Mouse (Mus musculus): Measurements from ENCODE around the gene Tmco1. TPM values are rescaled to one million over a fixed set of nuclear protein-coding genes. Genes with fewer than 3 reads are reported as not detected.

Tmco1 gene
- polyA plus RNA-seq, 1 experiment from 2014 or later, result 95.3 TPM

DNA sequence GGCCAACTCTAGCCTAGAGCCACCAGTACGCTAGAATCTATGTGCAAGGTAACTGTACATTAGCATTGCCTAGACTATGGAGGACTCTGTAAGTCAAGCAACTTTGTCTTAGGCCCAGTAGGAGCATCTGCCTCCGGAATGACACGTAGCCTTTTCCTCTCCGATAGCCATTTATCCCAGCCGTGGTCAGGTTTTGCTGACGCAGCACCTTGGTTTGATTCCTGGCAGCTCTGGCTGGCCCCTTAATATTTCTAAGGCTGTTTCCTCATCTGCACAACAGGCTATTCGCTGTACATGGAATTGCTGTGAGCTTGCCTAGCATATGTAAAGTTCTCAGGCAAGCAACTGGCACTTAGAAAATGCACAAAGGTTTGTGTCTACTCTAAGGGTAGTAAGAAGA lies 64.6 kb downstream of the Tmco1 start:
- Histone ChIP-seq H3K27ac (ENCODE audit: low read depth, low read length) (no peak overlapping the region), H3K9me3 (ENCODE audit: control insufficient read depth) (no peaks in the 10 kb centered on the region), H3K36me3 (ENCODE audit: control insufficient read depth, insufficient read depth) (peaks cover 45% of the 10 kb centered on the region), H3K9ac (ENCODE audit: low read depth, low read length) (no peak overlapping the region), H3K4me3 (ENCODE audit: low read depth, low read length) (no peak overlapping the region), H3K4me1 (replicated peaks; ENCODE audit: control insufficient read depth, insufficient read depth, low read length) (0 out of 2 replicates have a peak, but pooled peaks cover 4% of the 10 kb centered on the region), H3K4me2 (replicated peaks; ENCODE audit: low read depth) (no peak overlapping the region), H3K27me3 (replicated peaks; ENCODE audit: control insufficient read depth, insufficient read depth, low read length) (no peaks in the 10 kb centered on the region)
- no peak for TF ChIP-seq CTCF (IDR thresholded peaks at IDR 0.05; ENCODE audit: low read depth)
- ATAC-seq, result no peak
- WGBS, result 94% methylated on average over 7 of the region's 7 CpGs

DNA sequence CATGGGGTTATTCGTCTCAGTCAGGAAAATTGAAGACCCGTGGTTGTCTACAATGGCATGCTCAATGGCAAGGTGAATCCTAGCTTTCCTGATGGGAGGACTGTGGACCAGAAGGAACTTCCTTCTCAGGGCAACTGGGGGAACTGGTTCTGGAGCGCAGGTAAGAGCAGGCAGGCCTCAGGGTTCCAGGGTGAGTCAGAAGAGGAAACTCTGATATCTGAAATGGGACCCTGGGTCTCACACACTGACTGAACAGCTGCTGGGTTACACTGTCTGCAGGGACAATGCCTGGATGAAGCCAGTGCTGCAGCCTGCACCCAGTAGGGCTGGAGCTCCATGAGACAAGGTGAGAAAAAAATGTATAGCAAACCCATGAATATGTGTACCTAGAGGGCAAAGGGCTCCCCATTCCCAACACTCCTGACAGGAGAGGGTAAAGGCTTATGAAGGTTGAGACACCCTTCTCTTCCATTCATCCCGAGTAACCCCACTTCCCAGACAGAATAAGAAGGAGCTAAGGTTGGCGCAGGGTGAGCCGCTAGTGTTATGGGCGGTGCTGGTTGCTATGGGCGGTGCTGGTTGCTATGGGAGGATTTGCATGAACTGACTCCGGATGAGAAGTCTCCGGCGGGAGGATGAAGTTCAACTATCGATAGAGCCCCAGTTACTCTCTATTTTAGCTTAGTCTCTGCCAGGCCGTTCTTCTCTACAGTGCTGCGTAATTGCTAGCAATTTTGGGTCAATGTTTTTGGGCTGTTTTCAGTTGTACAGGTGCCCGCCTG lies 66.0 kb downstream of the Tmco1 start:
- Histone ChIP-seq H3K9ac (ENCODE audit: low read depth, low read length) (no peak overlapping the region), H3K27me3 (replicated peaks; ENCODE audit: control insufficient read depth, insufficient read depth, low read length) (no peaks in the 10 kb centered on the region), H3K36me3 (ENCODE audit: control insufficient read depth, insufficient read depth) (peaks cover 39% of the 10 kb centered on the region), H3K4me1 (replicated peaks; ENCODE audit: control insufficient read depth, insufficient read depth, low read length) (0 out of 2 replicates have a peak, but pooled peaks cover 4% of the 10 kb centered on the region), H3K4me3 (ENCODE audit: low read depth, low read length) (no peak overlapping the region), H3K9me3 (ENCODE audit: control insufficient read depth) (no peaks in the 10 kb centered on the region), H3K4me2 (replicated peaks; ENCODE audit: low read depth) (peak overlapping the region; percentile 48), H3K27ac (ENCODE audit: low read depth, low read length) (no peak overlapping the region)
- TF ChIP-seq CTCF (IDR thresholded peaks at IDR 0.05; ENCODE audit: low read depth), result no peak
- peak; percentile 74 for ATAC-seq
- 20% methylated on average over 15 of the region's 15 CpGs for WGBS

DNA sequence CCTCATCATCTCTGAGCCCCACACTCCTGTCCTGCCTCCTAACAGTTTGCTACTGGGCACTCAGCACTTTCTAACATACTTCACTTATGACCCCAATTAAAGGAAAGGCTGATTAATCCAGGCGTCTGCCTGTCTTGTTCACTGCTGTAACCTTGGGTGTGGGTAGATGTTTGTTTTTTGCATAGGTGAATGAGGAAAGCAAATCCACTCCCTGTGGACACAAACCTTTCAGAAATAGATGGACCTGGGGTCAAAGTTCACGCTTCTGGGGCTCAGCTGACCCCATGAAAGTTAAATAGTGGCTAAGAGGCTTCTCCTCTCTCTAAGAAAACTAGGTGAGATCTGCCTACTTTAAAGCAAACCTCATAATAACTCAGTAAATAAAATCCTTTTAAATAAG lies 66.8 kb downstream of the Tmco1 start:
- peak overlapping the region; percentile 42; the same call in 1 of the 2 replicates for H3K27ac ChIP-seq (ENCODE audit: low read depth, low read length)
- no peak for TF ChIP-seq CTCF (IDR thresholded peaks at IDR 0.05; ENCODE audit: low read depth)
- H3K4me1 ChIP-seq (replicated peaks; ENCODE audit: control insufficient read depth, insufficient read depth, low read length), result 0 out of 2 replicates have a peak, but pooled peaks cover 4% of the 10 kb centered on the region
- H3K4me2 ChIP-seq (replicated peaks; ENCODE audit: low read depth), result peak overlapping the region; percentile 48
- 33% methylated on average over 2 of the region's 2 CpGs for WGBS
- H3K36me3 ChIP-seq (ENCODE audit: control insufficient read depth, insufficient read depth), result peaks cover 37% of the 10 kb centered on the region
- no peaks in the 10 kb centered on the region for H3K9me3 ChIP-seq (ENCODE audit: control insufficient read depth)
- no peaks in the 10 kb centered on the region for H3K27me3 ChIP-seq (replicated peaks; ENCODE audit: control insufficient read depth, insufficient read depth, low read length)
- no peak overlapping the region for H3K9ac ChIP-seq (ENCODE audit: low read depth, low read length)
- H3K4me3 ChIP-seq (ENCODE audit: low read depth, low read length), result no peak overlapping the region
- ATAC-seq, result no peak; the same call in 1 of the 2 replicates

- H3K27ac ChIP-seq (ENCODE audit: low read depth, low read length), result peak overlapping the region; percentile 77
- peak; percentile 52 for TF ChIP-seq CTCF (IDR thresholded peaks at IDR 0.05; ENCODE audit: low read depth)
- peaks cover 25% of the 10 kb centered on the region for H3K36me3 ChIP-seq (ENCODE audit: control insufficient read depth, insufficient read depth)
- no peaks in the 10 kb centered on the region for H3K27me3 ChIP-seq (replicated peaks; ENCODE audit: control insufficient read depth, insufficient read depth, low read length)
- no peak overlapping the region for H3K9ac ChIP-seq (ENCODE audit: low read depth, low read length)
- H3K4me2 ChIP-seq (replicated peaks; ENCODE audit: low read depth), result no peak overlapping the region; the same call in 1 of the 2 replicates
- 36% methylated on average over 6 of the region's 6 CpGs for WGBS
- H3K4me1 ChIP-seq (replicated peaks; ENCODE audit: control insufficient read depth, insufficient read depth, low read length), result peaks cover 11% of the 10 kb centered on the region; the same call in 1 of the 2 replicates
- peak; percentile 64 for ATAC-seq
- no peaks in the 10 kb centered on the region for H3K9me3 ChIP-seq (ENCODE audit: control insufficient read depth)
- H3K4me3 ChIP-seq (ENCODE audit: low read depth, low read length), result no peak overlapping the region
Observed at GRCm38 (mm10) chr1:167378019-167378418, 69.8 kb downstream of the Tmco1 start.

- H3K4me2 ChIP-seq (replicated peaks; ENCODE audit: low read depth), result no peak overlapping the region
- no peak overlapping the region for H3K27ac ChIP-seq (ENCODE audit: low read depth, low read length)
- no peak for TF ChIP-seq CTCF (IDR thresholded peaks at IDR 0.05; ENCODE audit: low read depth)
- 81% methylated on average over 5 of the region's 5 CpGs for WGBS
- no peak overlapping the region for H3K4me3 ChIP-seq (ENCODE audit: low read depth, low read length)
- H3K9me3 ChIP-seq (ENCODE audit: control insufficient read depth), result no peaks in the 10 kb centered on the region
- H3K9ac ChIP-seq (ENCODE audit: low read depth, low read length), result no peak overlapping the region
- ATAC-seq, result no peak
- peaks cover 18% of the 10 kb centered on the region for H3K36me3 ChIP-seq (ENCODE audit: control insufficient read depth, insufficient read depth)
- H3K4me1 ChIP-seq (replicated peaks; ENCODE audit: control insufficient read depth, insufficient read depth, low read length), result peaks cover 11% of the 10 kb centered on the region; the same call in 1 of the 2 replicates
- H3K27me3 ChIP-seq (replicated peaks; ENCODE audit: control insufficient read depth, insufficient read depth, low read length), result no peaks in the 10 kb centered on the region
Observed at GRCm38 (mm10) chr1:167379751-167380150, 71.6 kb downstream of the Tmco1 start.

DNA sequence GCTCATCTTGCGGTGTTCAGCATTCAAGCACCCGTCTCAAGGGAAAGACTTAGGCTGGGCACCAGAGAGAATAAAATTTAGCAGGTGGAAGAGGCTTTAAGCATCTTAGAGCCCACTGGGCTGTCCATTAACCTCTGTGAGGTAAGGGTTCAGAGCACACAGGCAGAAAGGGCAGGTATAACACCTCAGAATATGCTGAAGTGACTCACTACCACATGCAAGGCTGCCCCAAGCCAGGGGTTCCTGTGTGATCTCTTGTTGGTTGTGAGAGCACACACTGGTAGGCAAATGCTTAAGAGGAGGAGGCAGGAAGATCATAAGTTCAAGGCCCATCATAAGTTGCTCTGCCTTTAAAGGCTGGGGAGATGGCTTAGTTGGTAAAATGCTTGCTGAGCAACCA lies 72.0 kb downstream of the Tmco1 start:
- no peaks in the 10 kb centered on the region for H3K27me3 ChIP-seq (replicated peaks; ENCODE audit: control insufficient read depth, insufficient read depth, low read length)
- TF ChIP-seq CTCF (IDR thresholded peaks at IDR 0.05; ENCODE audit: low read depth), result no peak
- H3K9ac ChIP-seq (ENCODE audit: low read depth, low read length), result no peak overlapping the region
- 90% methylated on average over 2 of the region's 2 CpGs for WGBS
- H3K4me1 ChIP-seq (replicated peaks; ENCODE audit: control insufficient read depth, insufficient read depth, low read length), result peaks cover 11% of the 10 kb centered on the region; the same call in 1 of the 2 replicates
- no peak overlapping the region for H3K27ac ChIP-seq (ENCODE audit: low read depth, low read length)
- no peak for ATAC-seq
- H3K9me3 ChIP-seq (ENCODE audit: control insufficient read depth), result no peaks in the 10 kb centered on the region
- H3K4me3 ChIP-seq (ENCODE audit: low read depth, low read length), result no peak overlapping the region
- no peak overlapping the region for H3K4me2 ChIP-seq (replicated peaks; ENCODE audit: low read depth)
- peaks cover 18% of the 10 kb centered on the region for H3K36me3 ChIP-seq (ENCODE audit: control insufficient read depth, insufficient read depth)
